Mouse (Mus musculus): ENCODE results near the gene 4932414N04Rik. TPM values are rescaled to one million over a fixed set of nuclear protein-coding genes. Genes with fewer than 3 reads are reported as not detected.

4932414N04Rik gene
- polyA plus RNA-seq, 1 experiment from 2014 or later: 0.09 TPM

DNA sequence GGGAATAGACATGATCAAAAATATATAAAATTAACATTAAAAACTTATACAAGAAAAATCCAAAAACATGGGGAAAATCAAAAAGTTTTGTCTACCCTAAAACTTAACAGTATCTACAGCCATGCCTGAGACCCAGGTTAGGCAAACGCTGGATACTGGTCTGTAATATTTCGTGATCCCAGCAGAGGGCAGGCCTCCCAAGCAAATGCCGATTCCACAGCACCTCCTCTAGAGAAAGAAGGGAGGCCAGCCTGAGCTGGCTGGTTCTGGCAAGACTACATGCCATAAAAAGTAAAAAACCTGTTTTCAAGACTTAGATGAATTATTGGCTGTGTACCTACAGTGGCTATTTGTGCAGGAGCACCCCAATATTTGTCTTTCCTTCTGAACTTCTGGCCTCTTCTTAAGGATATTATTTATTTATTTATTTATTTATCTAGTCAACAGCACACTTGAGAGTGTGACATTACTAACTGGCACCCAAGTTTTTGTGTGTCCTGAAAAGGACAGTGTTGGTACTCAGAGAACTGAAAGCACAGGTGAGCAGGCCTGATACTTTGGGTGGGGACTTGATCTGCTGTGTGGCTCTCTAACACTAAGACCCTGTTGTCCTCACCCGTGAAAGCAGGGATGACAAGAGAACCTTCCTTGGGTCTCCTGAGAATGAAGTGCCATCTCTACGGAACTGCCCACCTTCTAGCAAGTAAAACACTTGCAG lies 128.6 kb downstream of the 4932414N04Rik start:
- POLR2A ChIA-PET: interaction anchor here (0.6 kb wide), 1 partner anchor 287 kb away, joined by 3 read pairs; no protein-coding TSS in a partner anchor
- peak; percentile 91 for ATAC-seq

DNA sequence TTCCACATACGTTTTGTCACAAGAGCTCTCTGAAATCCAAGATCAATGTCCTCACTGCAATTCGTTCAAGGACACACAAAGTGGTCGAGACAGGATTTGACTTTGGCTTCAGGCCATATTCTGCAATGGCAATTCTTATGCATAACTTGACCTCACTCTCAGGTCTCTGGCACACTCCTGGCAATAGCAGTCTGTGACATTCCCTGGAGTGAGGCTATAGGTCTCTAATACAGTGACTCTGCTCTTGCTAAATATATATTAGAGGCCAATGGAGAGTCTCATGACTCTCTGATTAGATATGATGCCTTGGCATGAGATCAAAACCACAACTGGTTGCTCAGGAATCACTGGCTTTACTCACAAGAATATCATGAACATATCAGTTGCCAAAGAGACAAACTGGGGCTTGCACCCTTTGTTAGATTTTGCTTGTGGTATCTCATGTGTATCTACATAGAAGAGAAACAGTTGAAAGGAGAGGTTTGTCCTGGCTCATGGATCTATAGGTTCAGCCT lies 130.9 kb downstream of the 4932414N04Rik start:
- in situ Hi-C loops (cut with MboI; ENCODE audit: low pct_unique_long_range_greater_than_20kb): loop anchor here (5.0 kb wide), 2 partner anchors 260 to 490 kb away; no protein-coding TSS in a partner anchor
- no peaks in the 10 kb centered on the region for H3K27me3 ChIP-seq
- POLR2A ChIA-PET: no interaction called here
- CTCF ChIA-PET: interaction anchor here (1.5 kb wide), 1 partner anchor 274 kb away, joined by 3 read pairs; no protein-coding TSS in a partner anchor
- DNase-seq (ENCODE audit: low read depth, low spot score) (no peak), ATAC-seq (no peak)
- no peak for TF ChIP-seq CTCF (IDR thresholded peaks at IDR 0.05)

More for the DNA sequence above, 128.6 kb downstream of the 4932414N04Rik start:
- DNase-seq (ENCODE audit: low read depth, low spot score): peak; percentile 27
- CTCF ChIA-PET: interaction anchor here (1.1 kb wide), 1 partner anchor 276 kb away, joined by 3 read pairs; no protein-coding TSS in a partner anchor
- TF ChIP-seq CTCF (IDR thresholded peaks at IDR 0.05): peak; percentile 96
- H3K27me3 ChIP-seq: no peaks in the 10 kb centered on the region
- in situ Hi-C loops (cut with MboI; ENCODE audit: low pct_unique_long_range_greater_than_20kb): loop anchor here (5.0 kb wide), 4 partner anchors 262 to 642 kb away; no protein-coding TSS in a partner anchor

DNA sequence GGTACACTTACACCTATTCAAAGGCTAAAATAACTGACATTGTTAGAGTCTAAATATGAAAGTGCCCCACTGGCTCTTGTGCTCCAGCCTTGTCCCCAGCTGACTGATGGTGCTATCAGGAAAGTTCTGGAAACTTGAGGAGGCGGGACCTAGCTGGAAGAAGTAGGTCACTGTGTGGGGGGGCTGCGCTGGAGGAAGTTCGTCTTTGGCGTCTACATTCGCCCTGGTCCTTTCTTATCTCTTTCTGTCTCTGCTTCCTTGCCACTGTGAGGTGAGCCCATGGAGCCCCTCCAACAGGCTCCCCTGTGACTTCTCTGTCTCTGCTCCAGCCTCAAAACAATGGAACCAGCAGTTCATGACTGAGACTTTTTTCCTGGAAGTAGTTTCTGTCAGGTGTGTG lies 136.0 kb downstream of the 4932414N04Rik start:
- no peak for TF ChIP-seq CTCF (IDR thresholded peaks at IDR 0.05)
- no peak for ATAC-seq
- DNase-seq (ENCODE audit: low read depth, low spot score): no peak
- in situ Hi-C loops (cut with MboI; ENCODE audit: low pct_unique_long_range_greater_than_20kb): no loop called here
- POLR2A ChIA-PET: no interaction called here
- no peaks in the 10 kb centered on the region for H3K27me3 ChIP-seq
- CTCF ChIA-PET: no interaction called here

DNA sequence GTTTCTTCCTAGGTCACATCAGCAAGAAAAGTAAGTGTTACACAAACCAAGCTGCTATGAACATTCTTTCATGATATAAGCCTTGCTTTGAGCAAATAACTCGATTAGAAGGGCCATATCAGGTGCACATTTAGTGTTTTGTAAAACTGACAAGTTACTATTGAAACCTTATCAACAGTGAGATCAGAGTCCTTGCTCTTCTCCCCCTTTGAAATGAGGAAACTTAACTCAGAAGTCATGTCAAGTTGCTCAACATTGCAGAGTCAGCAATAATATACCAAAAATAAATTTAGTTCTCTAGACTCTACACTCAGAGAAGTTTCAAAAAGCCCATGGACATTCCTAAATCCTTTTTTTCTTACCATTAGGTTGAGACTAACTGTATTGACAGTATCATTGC lies 137.2 kb downstream of the 4932414N04Rik start:
- DNase-seq (ENCODE audit: low read depth, low spot score) (no peak), ATAC-seq (no peak)
- H3K27me3 ChIP-seq: no peaks in the 10 kb centered on the region
- in situ Hi-C loops (cut with MboI; ENCODE audit: low pct_unique_long_range_greater_than_20kb): no loop called here
- TF ChIP-seq CTCF (IDR thresholded peaks at IDR 0.05): no peak
- ChIA-PET CTCF (interaction anchor here (1.3 kb wide), 1 partner anchor 12 kb away, joined by 3 read pairs; no protein-coding TSS in a partner anchor), POLR2A (no interaction called here)

DNA sequence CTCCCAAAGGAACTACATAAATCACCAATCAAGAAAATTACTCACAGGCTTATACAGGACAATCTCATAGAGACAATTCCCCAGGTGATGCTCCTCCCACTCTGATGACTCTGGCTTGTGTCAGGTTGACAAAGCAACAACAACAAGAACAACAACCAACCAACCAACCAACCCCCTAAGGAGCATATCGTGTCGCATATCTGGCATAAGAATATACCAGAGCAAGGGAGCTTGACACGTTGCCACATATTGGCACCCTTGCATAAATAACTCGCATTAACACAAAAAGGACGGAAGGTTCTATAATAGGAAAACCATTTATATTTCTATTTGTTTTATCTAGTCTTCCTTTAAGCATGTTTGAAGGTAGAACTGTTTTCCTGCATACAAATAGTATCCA lies 137.9 kb downstream of the 4932414N04Rik start:
- no peaks in the 10 kb centered on the region for H3K27me3 ChIP-seq
- DNase-seq (ENCODE audit: low read depth, low spot score) (no peak), ATAC-seq (no peak)
- CTCF ChIA-PET: interaction anchor here (1.3 kb wide), 1 partner anchor 13 kb away, joined by 3 read pairs; no protein-coding TSS in a partner anchor
- in situ Hi-C loops (cut with MboI; ENCODE audit: low pct_unique_long_range_greater_than_20kb): no loop called here
- TF ChIP-seq CTCF (IDR thresholded peaks at IDR 0.05): no peak
- POLR2A ChIA-PET: interaction anchor here (0.5 kb wide), 1 partner anchor 10 kb away, joined by 3 read pairs; no protein-coding TSS in a partner anchor

DNA sequence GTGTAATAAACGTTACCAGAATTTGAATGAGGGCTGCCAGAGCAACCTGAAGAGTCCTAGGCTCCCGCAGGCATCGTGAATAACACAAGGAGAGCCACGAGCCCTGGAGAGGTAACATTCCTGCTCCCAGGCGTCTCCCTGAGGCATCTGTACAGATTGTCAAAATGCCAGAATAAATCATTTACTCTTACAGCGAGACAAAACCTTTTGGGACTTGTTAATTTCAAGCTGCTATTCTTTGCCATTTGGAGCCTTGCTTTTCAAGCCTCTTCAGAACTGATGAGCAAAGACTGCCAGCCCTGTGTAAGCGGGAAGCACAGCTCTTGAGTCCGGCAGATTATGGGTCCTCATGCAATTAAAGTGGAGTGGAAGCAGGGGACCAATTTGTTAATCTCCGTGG lies 138.3 kb downstream of the 4932414N04Rik start:
- ChIA-PET CTCF (interaction anchor here (1.0 kb wide), 1 partner anchor 249 kb away, joined by 5 read pairs; no protein-coding TSS in a partner anchor), POLR2A (interaction anchor here (0.5 to 1.1 kb wide), 3 partner anchors 10 to 379 kb away, joined by 3 to 7 read pairs (median 4); no protein-coding TSS in a partner anchor)
- no peak for TF ChIP-seq CTCF (IDR thresholded peaks at IDR 0.05)
- in situ Hi-C loops (cut with MboI; ENCODE audit: low pct_unique_long_range_greater_than_20kb): no loop called here
- ATAC-seq (no peak), DNase-seq (ENCODE audit: low read depth, low spot score) (no peak)
- no peaks in the 10 kb centered on the region for H3K27me3 ChIP-seq

DNA sequence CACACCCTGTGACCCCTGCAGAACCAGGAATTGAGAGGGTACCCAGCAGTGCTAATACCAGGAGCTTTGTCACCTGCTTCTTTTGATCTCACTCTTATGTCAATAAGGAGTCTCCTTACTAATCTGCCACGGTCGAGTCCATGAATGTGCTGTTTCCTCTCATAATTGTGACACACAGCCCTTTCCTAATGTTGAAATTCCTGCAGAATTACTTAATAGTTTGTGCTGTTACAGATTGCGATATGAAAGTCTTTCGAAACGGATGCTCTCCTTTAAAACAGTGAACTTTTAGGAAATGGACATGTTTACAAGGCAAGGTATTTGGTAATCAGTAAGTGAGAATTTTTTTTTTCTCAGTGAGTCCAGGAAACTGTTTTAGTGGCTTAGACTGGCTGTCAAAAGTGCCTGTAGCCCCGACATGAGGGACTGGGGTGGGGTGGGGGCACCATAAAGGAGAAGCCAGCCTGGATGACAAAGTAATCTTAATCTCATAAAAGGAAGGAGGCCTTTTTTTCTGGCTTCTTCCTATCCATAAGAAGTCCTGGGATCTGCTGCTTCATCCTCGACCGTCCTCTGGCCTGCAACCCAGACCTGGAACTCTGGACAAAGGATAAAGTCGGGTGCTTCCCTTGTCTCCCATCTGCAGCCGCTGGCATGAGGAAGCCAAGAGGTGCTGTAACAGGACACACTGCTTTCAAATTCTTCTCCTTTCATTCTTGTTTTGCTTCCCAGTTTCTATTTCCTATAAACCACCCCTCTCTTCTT lies 139.9 kb downstream of the 4932414N04Rik start:
- DNase-seq (ENCODE audit: low read depth, low spot score) (no peak), ATAC-seq (peak; percentile 71)
- POLR2A ChIA-PET: no interaction called here
- in situ Hi-C loops (cut with MboI; ENCODE audit: low pct_unique_long_range_greater_than_20kb): no loop called here
- TF ChIP-seq CTCF (IDR thresholded peaks at IDR 0.05): no peak
- CTCF ChIA-PET: no interaction called here
- no peaks in the 10 kb centered on the region for H3K27me3 ChIP-seq

DNA sequence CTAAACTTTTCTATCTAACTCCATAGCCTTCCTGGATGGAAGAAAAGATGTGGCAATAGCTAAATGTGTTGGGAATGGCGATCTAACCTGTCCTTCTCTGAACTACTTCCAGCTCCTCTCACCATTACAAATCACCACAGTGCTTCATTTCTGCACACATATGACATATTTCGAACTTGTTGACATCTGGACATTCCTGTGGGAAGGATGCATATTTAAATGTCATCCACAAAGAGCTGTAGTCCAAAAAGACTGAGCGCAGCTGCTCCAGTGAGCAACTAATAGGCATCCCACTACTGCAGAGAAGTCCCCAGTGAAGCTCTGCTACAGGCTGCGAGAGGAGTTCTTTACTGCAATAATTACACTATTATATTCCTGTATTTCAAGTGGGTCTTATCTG lies 140.8 kb downstream of the 4932414N04Rik start:
- in situ Hi-C loops (cut with MboI; ENCODE audit: low pct_unique_long_range_greater_than_20kb): no loop called here
- no peaks in the 10 kb centered on the region for H3K27me3 ChIP-seq
- ATAC-seq: peak; percentile 4
- ChIA-PET POLR2A (interaction anchor here (0.6 kb wide), 1 partner anchor 560 kb away, joined by 4 read pairs; no protein-coding TSS in a partner anchor), CTCF (interaction anchor here (1.5 kb wide), 1 partner anchor 9 kb away, joined by 5 read pairs; no protein-coding TSS in a partner anchor)
- DNase-seq (ENCODE audit: low read depth, low spot score): no peak
- TF ChIP-seq CTCF (IDR thresholded peaks at IDR 0.05): no peak

Other genes starting within 250 kb of the 4932414N04Rik start
- 53.1 TPM for gene Stk39, start 184.2 kb upstream of the 4932414N04Rik start, polyA plus RNA-seq (2021)
- not detected for gene 4933409G03Rik, start 74.1 kb upstream of the 4932414N04Rik start, polyA plus RNA-seq (2021)
- 24.8 TPM for gene Cers6, start 205.0 kb downstream of the 4932414N04Rik start, polyA plus RNA-seq (2021)